Mouse (Mus musculus): ENCODE data around the gene Ostn.
"Not testable (repeated sequence)": the region's sequence is repeated elsewhere in the genome, so short reads cannot be mapped to it uniquely, and the experiment has no call there.

The Ostn gene

DNA sequence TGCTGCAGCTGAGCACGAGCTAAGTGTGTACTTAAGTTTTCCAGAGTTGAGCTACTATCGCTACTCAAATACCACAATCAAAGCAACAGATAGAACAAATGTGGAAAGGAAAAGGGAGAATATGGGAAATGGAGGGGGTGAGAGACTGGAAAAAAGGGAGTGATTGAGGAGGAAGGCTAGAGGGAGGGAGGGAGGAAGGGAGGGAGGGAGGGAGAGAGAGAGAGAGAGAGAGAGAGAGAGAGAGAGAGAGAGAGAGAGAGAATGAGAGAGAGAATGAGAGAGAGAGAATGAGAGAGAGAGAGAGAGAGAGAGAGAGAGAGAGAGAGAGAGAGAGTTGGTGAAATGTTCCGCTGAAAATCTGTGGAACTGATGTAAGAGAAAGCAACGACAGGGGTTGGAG lies at the start of gene Ostn:
Gene Ostn (plus strand): TSS at position 301 of the 400 bp plus-strand sequence.
- DNase-seq (ENCODE audit: extremely low spot score, low read depth, low spot score): not testable (repeated sequence)

DNA sequence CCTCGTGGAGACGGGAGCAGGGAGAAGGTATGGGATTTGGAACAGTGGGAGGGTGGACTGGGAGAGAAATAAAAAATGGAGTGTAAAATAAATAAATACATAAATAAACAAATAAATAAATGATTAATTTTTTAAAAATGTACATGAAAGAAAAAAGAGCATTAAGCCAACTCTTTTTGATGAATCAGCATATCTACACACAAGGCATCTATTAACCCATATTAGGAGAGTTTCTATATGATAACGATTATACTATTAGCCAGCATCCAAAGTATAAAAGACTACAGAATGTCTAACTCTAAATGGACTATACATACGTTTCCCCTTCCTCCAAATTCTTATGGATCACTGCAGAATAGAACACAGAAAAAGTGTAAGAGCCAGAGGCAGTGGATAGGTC lies 38.5 kb upstream of the Ostn start:
- DNase-seq (ENCODE audit: extremely low spot score, low read depth, low spot score): no peak

DNA sequence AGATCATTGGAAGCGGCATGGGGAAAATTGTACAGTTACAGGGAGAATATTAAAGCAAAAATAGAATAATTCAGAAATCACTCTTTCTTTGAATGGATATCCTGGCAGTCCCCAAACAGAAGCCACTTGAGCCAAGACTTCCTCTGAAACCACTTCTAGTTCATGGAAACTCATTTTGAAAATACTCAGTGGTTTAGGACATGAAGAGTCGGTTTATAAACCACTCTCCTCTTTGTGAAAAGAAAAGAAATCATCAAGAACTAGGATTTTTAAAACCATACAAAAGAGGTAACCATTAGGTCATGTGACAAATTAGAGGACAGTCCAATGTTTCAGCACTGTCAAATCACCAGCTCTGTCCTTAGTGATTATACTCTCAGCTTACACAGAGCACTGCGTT lies 19.9 kb upstream of the Ostn start:
- no peak for DNase-seq (ENCODE audit: extremely low spot score, low read depth, low spot score)

DNA sequence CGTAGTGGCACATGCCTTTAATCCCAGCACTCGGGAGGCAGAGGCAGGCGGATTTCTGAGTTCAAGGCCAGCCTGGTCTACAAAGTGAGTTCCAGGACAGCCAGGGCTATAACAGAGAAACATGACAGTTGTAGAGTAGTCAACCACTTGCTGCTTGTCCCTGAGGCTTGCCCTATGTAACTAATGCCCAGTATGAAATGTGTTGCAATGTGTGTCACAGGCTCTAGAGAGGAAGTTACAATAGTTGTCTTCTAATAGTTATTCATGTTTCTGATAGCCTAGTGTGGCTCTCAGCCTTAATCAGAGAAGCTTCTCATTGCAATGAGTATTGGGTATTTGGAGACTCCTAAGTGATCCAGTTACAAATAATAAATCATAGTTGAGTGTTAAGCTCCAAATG lies 10.8 kb upstream of the Ostn start:
- no peak for DNase-seq (ENCODE audit: extremely low spot score, low read depth, low spot score)

DNA sequence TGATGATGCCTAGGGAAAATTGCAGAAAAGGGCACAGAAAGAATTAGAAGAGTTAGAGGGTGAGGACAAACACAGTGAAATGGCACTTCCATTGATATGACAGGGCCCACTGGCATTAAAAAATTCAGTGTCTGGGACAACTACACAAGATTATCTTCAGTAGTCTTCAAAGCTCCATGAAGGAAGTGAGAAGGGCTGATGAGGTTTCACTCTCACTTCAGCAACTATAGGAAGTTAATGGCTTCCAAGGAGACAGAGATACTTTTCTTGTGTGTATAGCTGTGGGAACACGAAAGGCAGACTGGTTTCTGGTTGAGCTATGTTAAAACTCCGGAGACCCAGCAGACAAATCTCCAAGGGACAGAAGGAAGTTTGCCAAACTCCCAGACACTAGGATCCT lies 10.4 kb upstream of the Ostn start:
- no peak for DNase-seq (ENCODE audit: extremely low spot score, low read depth, low spot score)

DNA sequence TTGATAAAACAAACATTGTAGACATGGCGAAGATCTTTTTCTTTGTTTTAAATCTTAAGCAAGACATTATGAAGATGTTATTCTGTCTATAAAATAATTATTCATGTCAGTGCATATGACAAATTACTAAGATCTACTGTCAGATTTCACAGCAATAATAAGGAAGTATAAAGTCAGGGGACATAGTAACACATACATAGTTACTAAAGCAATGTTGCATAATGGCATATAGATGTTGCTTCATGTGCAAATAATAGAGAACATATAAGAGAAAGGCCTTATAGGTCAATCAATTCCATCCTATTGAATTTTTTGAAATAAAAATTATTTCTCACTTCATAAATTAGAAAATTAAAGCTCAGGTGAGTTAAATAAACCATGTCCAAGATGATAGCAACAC lies 11.8 kb downstream of the Ostn start:
- no peak for DNase-seq (ENCODE audit: extremely low spot score, low read depth, low spot score)

DNA sequence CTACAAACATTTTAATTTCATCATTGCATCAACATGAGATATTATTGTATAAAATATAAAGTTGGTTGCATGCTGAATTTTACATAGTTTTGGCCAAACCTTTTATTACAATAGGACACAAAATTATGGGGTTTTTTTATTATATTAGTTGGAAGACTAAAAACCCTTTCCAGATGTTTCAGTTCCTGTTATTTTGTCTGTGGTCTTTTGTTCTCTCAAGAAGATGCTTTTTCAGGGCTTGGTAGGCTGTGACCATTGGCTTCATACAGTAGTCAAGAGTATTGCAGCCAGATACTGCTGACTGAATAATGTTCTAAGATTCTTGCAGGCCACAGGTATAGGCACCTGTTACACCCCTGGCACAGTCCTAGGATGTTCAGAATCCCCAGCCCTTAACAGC lies 14.8 kb downstream of the Ostn start:
- no peak for DNase-seq (ENCODE audit: extremely low spot score, low read depth, low spot score)

DNA sequence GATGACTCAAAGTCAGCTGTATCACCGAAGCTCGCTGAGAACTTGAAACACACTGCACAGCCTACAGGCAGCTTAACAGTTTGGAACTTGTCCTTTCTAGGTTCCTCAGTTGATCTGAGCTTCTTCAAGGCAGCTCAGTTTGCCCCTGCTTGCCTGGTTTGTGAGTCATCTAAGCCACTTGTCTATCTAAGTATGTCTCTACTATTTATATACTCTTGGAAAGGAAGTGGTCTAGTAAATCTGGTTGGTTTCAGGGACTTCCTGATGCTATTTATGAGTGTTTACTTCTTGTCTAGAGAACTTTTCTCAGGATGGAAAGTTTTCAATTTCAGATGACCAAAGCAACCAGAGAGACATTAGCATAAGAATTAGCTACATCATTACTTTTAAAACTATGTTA lies 19.2 kb downstream of the Ostn start:
- no peak for DNase-seq (ENCODE audit: extremely low spot score, low read depth, low spot score)

DNA sequence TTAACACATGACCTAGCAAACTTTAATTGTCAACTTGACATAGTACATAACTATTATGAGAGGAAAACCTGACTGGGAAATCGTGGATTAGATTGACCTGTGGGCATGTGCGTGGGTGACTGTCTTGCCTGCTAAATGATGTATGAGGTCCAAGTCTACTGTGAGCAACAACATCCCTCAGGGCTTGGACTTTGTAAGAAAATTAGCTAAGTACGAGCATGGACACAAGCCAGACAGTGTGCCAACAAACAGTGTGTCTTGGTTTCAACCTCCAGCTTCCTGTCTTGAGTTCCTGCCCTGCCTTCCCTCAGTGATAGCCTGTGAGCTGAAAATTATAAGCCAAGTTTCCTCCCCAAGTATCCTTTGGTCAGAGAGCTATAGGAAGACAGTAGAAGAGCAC lies 40.2 kb downstream of the Ostn start:
- DNase-seq (ENCODE audit: extremely low spot score, low read depth, low spot score): no peak

DNA sequence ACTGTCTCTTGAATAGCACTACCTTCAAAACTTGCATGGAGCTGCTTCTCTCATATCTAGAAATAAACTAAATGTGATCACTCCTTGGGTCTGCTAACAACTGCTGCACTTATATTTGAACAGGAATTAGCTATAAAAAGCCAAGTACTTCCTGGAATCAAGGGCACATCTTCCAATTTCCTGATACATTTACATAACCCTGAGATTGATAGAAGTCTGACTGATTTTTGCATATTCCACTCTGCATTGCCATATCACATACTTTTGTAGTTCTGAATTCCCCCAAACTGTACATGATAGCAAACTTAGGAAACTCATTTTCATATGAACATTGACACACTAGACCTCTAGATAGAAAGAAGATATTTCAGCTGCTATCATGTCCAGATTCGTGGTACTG lies 41.1 kb downstream of the Ostn start:
- DNase-seq (ENCODE audit: extremely low spot score, low read depth, low spot score): no peak

DNA sequence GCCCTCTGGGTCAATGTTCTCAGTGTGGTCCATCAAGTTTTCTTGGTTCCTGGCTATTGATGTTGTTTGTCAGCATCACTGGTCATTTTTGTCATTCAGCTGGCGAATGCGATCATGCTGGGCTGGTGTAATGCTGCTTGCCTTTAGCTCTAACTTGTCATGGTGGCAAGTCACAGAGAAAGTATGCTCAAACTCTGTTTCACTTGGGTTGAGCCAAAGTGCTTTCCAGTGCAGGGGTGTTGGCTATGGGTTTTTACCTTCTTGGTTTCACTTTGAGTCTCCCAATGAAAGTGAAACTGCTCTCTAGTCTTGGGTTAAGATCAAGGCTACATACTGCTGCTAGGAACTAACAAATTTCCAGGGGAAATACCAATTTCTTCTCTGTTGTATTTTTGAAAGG lies 41.9 kb downstream of the Ostn start:
- no peak for DNase-seq (ENCODE audit: extremely low spot score, low read depth, low spot score)

DNA sequence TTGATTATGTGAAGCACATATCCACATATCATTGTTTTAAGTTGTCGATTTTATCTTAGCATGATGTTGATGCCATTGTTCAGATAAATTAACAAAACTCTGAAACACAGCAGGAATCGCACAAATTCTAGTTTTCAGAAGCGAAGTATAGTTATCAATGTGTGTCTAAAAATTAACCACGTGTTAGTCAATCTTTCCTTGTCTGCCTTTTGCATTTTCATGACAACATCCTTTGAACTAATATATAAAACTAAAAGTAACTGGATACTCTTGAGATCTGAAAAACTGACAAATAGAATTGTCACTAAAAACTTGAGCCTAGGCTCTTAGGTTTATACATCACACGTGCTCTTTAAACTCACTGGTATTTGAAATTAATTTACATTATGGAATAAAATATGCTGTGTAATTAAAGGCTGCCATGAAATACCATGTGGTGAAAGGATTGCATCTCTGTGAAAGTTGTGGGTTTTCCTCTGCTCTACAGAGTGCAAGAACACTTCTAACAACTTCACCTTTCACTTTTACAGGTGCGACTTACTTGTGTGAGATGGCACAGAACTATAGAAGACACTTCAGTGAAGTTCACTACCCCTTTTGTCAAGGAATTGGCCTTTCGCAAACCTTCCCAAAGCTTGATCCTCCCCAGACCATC lies 42.7 kb downstream of the Ostn start:
- no peak for DNase-seq (ENCODE audit: extremely low spot score, low read depth, low spot score)

DNA sequence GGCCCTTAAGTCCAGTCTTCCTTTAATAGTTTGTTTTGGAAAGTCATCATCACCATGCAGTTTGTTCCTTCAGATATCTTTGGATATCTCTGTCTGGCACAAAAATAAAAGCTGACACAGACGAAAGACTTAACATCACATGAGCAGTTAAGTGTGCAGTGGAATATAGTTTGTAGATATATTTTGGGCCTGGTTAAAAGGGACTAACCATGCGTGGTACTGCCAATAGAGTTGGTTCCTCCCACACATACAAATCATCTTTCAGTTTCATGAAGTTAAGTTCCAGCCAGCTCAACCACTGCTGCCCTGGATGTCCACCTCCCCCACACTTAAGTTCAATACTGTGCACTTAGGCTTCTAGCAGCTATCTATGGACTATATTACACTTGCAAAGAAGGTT lies 47.2 kb downstream of the Ostn start:
- no peak for DNase-seq (ENCODE audit: extremely low spot score, low read depth, low spot score)

DNA sequence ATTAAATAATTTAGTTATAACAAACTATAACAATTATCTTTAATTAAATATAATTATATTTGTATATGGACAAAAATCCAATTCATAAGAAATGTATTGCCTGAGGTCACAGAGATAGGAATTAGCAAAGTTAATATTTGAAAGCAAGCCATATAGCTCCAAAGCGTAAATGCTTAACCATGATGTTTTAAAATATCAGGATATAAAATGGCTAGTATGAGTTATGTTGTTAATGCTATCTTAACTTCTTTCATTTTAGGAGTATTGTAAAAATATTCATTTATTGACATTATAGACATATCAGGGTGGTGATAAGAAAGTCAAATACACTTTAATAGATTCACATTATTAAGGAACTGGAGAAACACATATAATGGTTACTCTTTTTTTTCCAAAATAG lies 52.8 kb downstream of the Ostn start:
- DNase-seq (ENCODE audit: extremely low spot score, low read depth, low spot score): no peak

DNA sequence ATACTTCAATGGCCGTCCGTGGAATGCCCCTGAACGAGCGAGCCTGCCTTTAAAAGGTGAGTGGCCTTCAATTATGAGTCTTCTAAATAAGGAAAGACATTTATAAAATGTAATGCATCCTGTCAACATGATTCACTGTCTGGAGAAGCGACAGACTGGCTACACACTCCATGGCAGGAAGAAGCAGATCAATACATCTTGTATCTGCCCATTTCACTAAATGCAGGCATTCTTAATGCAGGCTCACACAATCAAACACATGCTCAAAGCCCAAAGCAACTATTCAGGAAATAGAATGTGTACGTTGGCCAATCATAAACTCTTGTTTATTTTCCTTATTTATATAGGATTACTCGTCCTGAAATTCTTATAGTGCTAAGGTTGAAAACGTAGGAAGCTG lies 62.9 kb downstream of the Ostn start, which contains the start of gene Uts2b:
Gene Uts2b (minus strand): TSS at position 49 of the 400 bp plus-strand sequence.
- DNase-seq (ENCODE audit: extremely low spot score, low read depth, low spot score): no peak

DNA sequence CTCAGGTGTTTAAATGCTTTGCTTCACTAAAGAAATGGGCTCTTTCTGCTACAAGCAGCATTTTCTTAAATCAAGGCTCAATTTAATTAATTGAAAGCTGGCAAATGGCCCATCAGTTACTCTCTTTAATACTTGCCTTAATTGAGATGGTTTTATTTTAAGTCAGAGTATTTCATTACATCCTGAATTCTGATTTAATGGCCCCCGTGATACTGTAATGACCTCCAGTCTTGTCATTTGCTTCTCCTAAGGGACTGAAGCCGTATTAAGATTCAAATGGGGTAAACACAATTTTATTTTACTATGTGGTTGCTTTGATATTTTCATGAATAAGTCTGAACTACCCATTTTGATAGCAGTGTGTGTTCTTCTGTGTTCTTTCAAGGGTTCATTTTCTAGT lies 63.4 kb downstream of the Ostn start:
- no peak for DNase-seq (ENCODE audit: extremely low spot score, low read depth, low spot score)

DNA sequence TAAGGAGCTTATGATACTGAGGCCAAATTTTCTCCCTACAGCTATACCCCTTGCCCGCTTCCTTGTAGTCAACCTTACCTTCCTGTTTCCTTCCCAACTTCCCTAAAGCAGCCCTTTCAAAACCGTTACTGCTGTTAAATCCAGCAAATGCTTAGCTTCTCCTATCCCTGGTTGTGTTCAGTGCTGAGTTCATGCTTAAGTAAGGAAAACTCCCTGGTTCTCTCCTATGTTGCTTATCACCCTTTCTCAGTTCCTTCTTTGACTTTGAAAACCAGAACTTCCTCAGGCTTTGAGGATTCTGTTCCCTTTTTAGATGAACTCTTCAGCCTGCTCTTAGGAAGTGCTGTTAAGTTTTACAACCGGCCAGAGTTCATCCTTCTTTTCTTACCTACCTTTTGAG lies 66.8 kb downstream of the Ostn start:
- DNase-seq (ENCODE audit: extremely low spot score, low read depth, low spot score): no peak

DNA sequence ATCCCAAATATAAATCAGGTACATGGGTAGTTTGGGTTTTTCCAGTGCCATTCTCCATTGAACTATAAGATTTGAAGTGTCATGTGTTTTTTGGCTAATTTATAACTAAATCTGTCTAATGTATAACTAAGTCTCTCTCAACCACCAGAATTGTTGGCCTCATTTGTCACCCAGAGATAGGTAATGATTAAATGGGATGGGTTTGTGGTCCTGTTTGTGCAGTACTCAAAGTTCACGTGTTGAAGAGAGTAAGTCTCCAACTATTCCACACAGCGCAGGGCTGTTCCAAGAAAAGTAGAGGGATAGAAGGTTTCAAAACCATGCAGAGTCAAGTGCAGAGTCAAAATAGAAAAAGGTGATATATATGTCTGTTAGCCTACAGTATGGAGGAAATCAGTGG lies 68.0 kb downstream of the Ostn start:
- no peak for DNase-seq (ENCODE audit: extremely low spot score, low read depth, low spot score)

DNA sequence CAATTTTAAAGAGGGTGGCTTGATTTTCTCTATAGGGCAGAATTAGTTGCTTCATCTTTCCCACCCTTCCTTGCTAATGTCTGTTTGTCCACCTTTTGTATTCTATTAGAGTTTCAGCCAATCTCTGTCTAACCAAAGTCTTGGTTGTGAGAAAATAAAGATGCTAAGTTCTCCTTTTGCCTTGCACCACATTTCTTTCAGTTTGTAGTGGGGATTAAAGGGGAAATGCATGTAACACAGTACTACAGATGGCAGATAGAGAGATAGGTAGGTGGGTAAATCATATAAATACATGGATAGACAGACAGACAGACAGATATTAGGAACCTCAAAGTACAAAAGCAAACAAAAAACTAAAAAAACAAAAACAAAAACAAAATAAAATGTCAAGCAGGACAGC lies 69.3 kb downstream of the Ostn start:
- DNase-seq (ENCODE audit: extremely low spot score, low read depth, low spot score): no peak

DNA sequence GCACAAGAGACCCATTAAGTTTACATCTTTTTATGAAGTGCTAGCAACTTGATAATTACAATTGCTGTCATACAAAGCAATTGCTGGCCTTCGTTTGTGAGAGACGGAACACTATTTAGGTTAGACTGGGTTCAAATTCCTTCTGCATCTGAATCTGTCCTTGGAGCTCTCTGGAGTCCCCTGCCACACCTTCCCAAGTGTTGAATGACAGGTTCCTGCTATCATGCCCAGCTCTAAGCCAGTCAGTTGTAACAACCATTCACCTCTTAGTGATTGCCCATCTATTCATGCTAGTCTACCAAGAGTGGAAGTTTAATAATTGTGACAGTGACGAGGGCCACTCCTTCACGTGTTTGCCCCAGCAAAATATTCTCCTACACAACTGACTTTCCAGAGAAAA lies 74.9 kb downstream of the Ostn start:
- DNase-seq (ENCODE audit: extremely low spot score, low read depth, low spot score): no peak

DNA sequence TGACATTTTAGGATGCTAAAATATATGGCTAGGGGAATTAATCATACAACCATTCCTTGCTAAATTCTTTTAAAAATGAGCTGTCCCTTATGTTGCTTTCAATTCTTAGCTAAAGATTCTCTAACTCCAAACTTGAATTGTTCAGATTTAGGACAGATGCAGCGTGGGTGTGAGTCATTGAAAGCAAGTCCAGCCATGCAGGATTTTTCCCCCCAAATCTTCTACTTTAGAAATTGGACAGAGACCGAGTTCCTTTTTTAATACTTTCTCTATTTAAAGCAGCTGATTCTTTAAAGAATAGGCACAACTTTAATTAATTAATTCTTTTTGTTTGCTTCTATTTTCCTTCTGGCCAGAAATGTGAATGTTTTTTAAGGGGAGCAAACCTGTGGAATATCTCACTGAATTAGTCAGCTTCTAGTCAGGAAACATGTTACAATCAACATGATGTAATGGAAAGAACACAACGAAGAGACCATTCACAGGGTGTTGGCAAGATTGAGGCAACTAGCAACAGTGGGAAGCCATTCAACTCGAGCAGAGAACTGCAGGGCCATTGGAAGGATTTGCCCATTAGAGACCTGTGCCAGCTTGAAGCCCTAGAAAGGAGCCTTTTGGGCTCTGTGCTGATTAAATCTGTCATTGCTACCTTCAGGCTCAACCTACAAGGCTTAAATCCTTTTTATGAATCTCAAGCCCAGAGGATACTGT lies 77.8 kb downstream of the Ostn start:
- DNase-seq (ENCODE audit: extremely low spot score, low read depth, low spot score): no peak

DNA sequence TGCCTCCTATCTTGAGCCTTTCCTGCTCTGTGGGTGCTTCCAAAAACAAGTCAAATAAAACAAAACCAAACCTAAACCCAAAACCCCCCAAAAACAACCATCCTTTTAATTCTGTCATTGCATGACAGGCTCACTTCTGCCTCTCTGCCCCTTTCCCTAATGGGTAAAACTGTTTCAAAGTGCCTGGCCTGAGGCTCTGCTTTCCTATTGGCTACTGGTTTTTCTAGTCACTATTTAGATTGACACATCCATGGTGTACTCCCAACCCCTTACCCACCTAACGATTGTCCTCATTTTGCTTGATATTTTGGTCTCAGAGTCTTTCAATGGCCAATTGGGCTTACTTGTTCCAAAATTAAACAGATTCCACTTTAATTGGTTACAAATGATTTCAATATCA lies 78.4 kb downstream of the Ostn start:
- no peak for DNase-seq (ENCODE audit: extremely low spot score, low read depth, low spot score)

DNA sequence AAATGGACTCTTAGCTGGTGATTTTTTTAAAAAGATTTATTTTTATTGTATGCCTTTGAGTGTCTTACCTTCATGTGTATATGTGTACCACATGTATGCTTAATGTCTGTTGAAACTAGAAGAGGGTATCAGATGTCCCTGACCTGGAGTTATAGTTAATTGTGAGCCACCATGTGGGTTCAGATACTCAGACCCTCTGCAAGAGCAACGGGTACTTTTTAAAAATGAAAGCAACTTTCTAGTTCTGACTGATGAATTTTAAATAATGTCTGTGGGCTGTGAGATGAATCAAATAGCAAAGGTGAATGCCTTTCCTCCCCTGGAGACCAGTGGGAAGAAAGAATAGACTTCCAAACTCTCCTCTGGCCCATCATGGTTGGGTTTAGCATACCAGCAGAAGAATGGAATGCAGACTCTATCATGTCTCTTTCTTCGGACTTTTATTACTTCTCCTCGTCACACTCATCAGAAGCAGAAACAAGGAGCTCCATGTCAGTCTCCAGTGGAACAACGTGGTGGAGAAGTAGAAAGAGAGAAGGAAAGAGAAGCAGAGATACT lies 79.6 kb downstream of the Ostn start:
- no peak for DNase-seq (ENCODE audit: extremely low spot score, low read depth, low spot score)
